Mouse (Mus musculus) layer of hippocampus, adult 8-10 months (tissue): ENCODE data around the gene Nbea. TPM values are rescaled to one million over a fixed set of nuclear protein-coding genes. Genes with fewer than 3 reads are reported as not detected.
A peak's percentile ranks its signal among the peaks of the same experiment; 100 is the strongest.

Source experiments
- DNase-seq, 2 experiments: peaks; one replicate each; pipeline ENCODE4 v3.0.0; 2022; ENCODE audit warnings: low spot score in 2 of 2
- total RNA-seq, 4 experiments: library from RNA; stranded (reverse); gene quantifications; 2 replicates each; pipeline ENCODE4 v1.2.4; 2022

The Nbea gene
- 100 to 1,000 TPM; 174 to 221 (median 199) TPM for total RNA-seq

- DNase-seq, result peak; percentile 69 to 85
These were observed at the start of gene Nbea for GRCm38 (mm10) chr3:56183159-56184133. Gene Nbea, minus strand, starts transcription at chr3:56183701.

GRCm38 (mm10) chr3:56229283-56229682 lies 45.8 kb upstream of the Nbea start:
- no peak for DNase-seq

- no peak for DNase-seq
These were observed 32.5 kb upstream of the Nbea start for GRCm38 (mm10) chr3:56215989-56216388.

GRCm38 (mm10) chr3:56203968-56204367 lies 20.5 kb upstream of the Nbea start:
- no peak for DNase-seq

GRCm38 (mm10) chr3:56188238-56188637 lies 4.7 kb upstream of the Nbea start:
- DNase-seq, result no peak

GRCm38 (mm10) chr3:56187131-56187779 lies 3.8 kb upstream of the Nbea start:
- no peak for DNase-seq

- DNase-seq, result peak; percentile 19 to 34
These were observed 936 bp downstream of the Nbea start for GRCm38 (mm10) chr3:56182371-56183158.

- no peak for DNase-seq
These were observed 1.5 kb downstream of the Nbea start for GRCm38 (mm10) chr3:56181991-56182370.

GRCm38 (mm10) chr3:56181025-56181424 lies 2.5 kb downstream of the Nbea start:
- no peak for DNase-seq

GRCm38 (mm10) chr3:56157864-56158263 lies 25.6 kb downstream of the Nbea start:
- no peak for DNase-seq

GRCm38 (mm10) chr3:56126674-56127073 lies 56.8 kb downstream of the Nbea start:
- DNase-seq, result no peak

- DNase-seq, result no peak
These were observed 66.9 kb downstream of the Nbea start for GRCm38 (mm10) chr3:56116647-56117046.

GRCm38 (mm10) chr3:56108101-56108500 lies 75.4 kb downstream of the Nbea start:
- DNase-seq, result no peak

- DNase-seq, result no peak
These were observed 86.4 kb downstream of the Nbea start for GRCm38 (mm10) chr3:56097105-56097504.

GRCm38 (mm10) chr3:56079015-56079612 lies 104.4 kb downstream of the Nbea start:
- no peak for DNase-seq

- no peak for DNase-seq
These were observed 115.7 kb downstream of the Nbea start for GRCm38 (mm10) chr3:56067849-56068248.

- no peak for DNase-seq
These were observed 117.0 kb downstream of the Nbea start for GRCm38 (mm10) chr3:56066360-56067040.

GRCm38 (mm10) chr3:56065234-56065633 lies 118.3 kb downstream of the Nbea start:
- DNase-seq, result no peak

GRCm38 (mm10) chr3:56045659-56046336 lies 137.7 kb downstream of the Nbea start:
- DNase-seq, result no peak

- DNase-seq, result no peak
These were observed 140.4 kb downstream of the Nbea start for GRCm38 (mm10) chr3:56043091-56043490.
